Mouse (Mus musculus): Measurements from ENCODE around the gene Slc27a4. TPM values are rescaled to one million over a fixed set of nuclear protein-coding genes. Genes with fewer than 3 reads are reported as not detected.
A peak's percentile ranks its signal among the peaks of the same experiment; 100 is the strongest.

Gene Slc27a4
- polyA plus RNA-seq, 1 experiment from 2014 or later, result 12.0 TPM

- Histone ChIP-seq H3K9ac (peak within 1 kb of the TSS; percentile 65), H3K9me3 (ENCODE audit: low read depth, low read length) (no peaks in the 10 kb centered on the region), H3K36me3 (ENCODE audit: insufficient read depth) (peaks cover 8% of the 10 kb centered on the region; the same call in 1 of the 2 replicates), H3K27ac (ENCODE audit: low read depth) (peak within 1 kb of the TSS; percentile 95), H3K4me2 (peak within 1 kb of the TSS; percentile 69), H3K27me3 (ENCODE audit: insufficient read depth, low read length) (no peaks in the 10 kb centered on the region), H3K4me1 (ENCODE audit: insufficient read depth) (no peaks in the 10 kb centered on the region), H3K4me3 (ENCODE audit: low read depth, low read length) (peak within 1 kb of the TSS; percentile 47)
- WGBS, result 1% methylated on average over 35 of the region's 35 CpGs
- DNase-seq (peak; percentile 87), ATAC-seq (ENCODE audit: insufficient read depth) (peak; percentile 72)
- TF ChIP-seq CTCF (IDR thresholded peaks at IDR 0.05; ENCODE audit: low read depth), result peak; percentile 22; the same call in 1 of the 2 replicates
Observed at GRCm38 (mm10) chr2:29820025-29820817, 17.8 kb downstream of the Slc27a4 start, which contains the start of gene Urm1. TSS of gene Urm1 (plus strand) at chr2:29820075.

- peak; percentile 64 for DNase-seq
- Histone ChIP-seq H3K4me2 (peak overlapping the region; percentile 74), H3K27ac (ENCODE audit: low read depth) (peak overlapping the region; percentile 96), H3K36me3 (ENCODE audit: insufficient read depth) (no peaks in the 10 kb centered on the region), H3K9me3 (ENCODE audit: low read depth, low read length) (no peaks in the 10 kb centered on the region), H3K9ac (peak overlapping the region; percentile 73), H3K4me3 (ENCODE audit: low read depth, low read length) (peak overlapping the region; percentile 89), H3K27me3 (ENCODE audit: insufficient read depth, low read length) (no peaks in the 10 kb centered on the region), H3K4me1 (ENCODE audit: insufficient read depth) (peaks cover 5% of the 10 kb centered on the region)
- WGBS, result 7% methylated on average over 11 of the region's 11 CpGs
- peak; percentile 12; the same call in 1 of the 2 replicates for ATAC-seq (ENCODE audit: insufficient read depth)
- TF ChIP-seq CTCF (IDR thresholded peaks at IDR 0.05; ENCODE audit: low read depth), result no peak
Observed at GRCm38 (mm10) chr2:29826318-29826925, 24.0 kb downstream of the Slc27a4 start.

GRCm38 (mm10) chr2:29826926-29827708, 24.7 kb downstream of the Slc27a4 start:
- ATAC-seq (ENCODE audit: insufficient read depth), result peak; percentile 96
- no peaks in the 10 kb centered on the region for H3K9me3 ChIP-seq (ENCODE audit: low read depth, low read length)
- peak; percentile 100 for DNase-seq
- under 1% methylated on average over 48 of the region's 48 CpGs for WGBS
- peak overlapping the region; percentile 89 for H3K4me3 ChIP-seq (ENCODE audit: low read depth, low read length)
- H3K9ac ChIP-seq, result peak overlapping the region; percentile 80
- no peaks in the 10 kb centered on the region for H3K27me3 ChIP-seq (ENCODE audit: insufficient read depth, low read length)
- TF ChIP-seq CTCF (IDR thresholded peaks at IDR 0.05; ENCODE audit: low read depth), result no peak
- peaks cover 5% of the 10 kb centered on the region for H3K4me1 ChIP-seq (ENCODE audit: insufficient read depth)
- H3K36me3 ChIP-seq (ENCODE audit: insufficient read depth), result no peaks in the 10 kb centered on the region
- H3K4me2 ChIP-seq, result peak overlapping the region; percentile 74
- H3K27ac ChIP-seq (ENCODE audit: low read depth), result peak overlapping the region; percentile 96

GRCm38 (mm10) chr2:29827709-29828024, 25.2 kb downstream of the Slc27a4 start:
- TF ChIP-seq CTCF (IDR thresholded peaks at IDR 0.05; ENCODE audit: low read depth), result no peak
- ATAC-seq (ENCODE audit: insufficient read depth) (peak; percentile 7; the same call in 1 of the 2 replicates), DNase-seq (no peak)
- Histone ChIP-seq H3K27ac (ENCODE audit: low read depth) (peak overlapping the region; percentile 54; the same call in 1 of the 2 replicates), H3K4me1 (ENCODE audit: insufficient read depth) (peaks cover 5% of the 10 kb centered on the region), H3K27me3 (ENCODE audit: insufficient read depth, low read length) (no peaks in the 10 kb centered on the region), H3K36me3 (ENCODE audit: insufficient read depth) (peaks cover 3% of the 10 kb centered on the region; the same call in 1 of the 2 replicates), H3K9me3 (ENCODE audit: low read depth, low read length) (no peaks in the 10 kb centered on the region), H3K4me3 (ENCODE audit: low read depth, low read length) (peak overlapping the region; percentile 89), H3K4me2 (peak overlapping the region; percentile 74), H3K9ac (peak overlapping the region; percentile 80)
- WGBS, result 3% methylated on average over 12 of the region's 12 CpGs

GRCm38 (mm10) chr2:29831106-29831505, 28.7 kb downstream of the Slc27a4 start:
- H3K27ac ChIP-seq (ENCODE audit: low read depth), result no peak overlapping the region
- H3K4me2 ChIP-seq, result no peak overlapping the region
- WGBS, result 82% methylated on average over 4 of the region's 4 CpGs
- TF ChIP-seq CTCF (IDR thresholded peaks at IDR 0.05; ENCODE audit: low read depth), result no peak
- H3K36me3 ChIP-seq (ENCODE audit: insufficient read depth), result peaks cover 14% of the 10 kb centered on the region; the same call in 1 of the 2 replicates
- no peak for ATAC-seq (ENCODE audit: insufficient read depth)
- no peak overlapping the region for H3K4me3 ChIP-seq (ENCODE audit: low read depth, low read length)
- H3K9me3 ChIP-seq (ENCODE audit: low read depth, low read length), result no peaks in the 10 kb centered on the region
- no peak overlapping the region for H3K9ac ChIP-seq
- no peak for DNase-seq
- no peaks in the 10 kb centered on the region for H3K27me3 ChIP-seq (ENCODE audit: insufficient read depth, low read length)
- peaks cover 3% of the 10 kb centered on the region for H3K4me1 ChIP-seq (ENCODE audit: insufficient read depth)

GRCm38 (mm10) chr2:29833796-29834195, 31.4 kb downstream of the Slc27a4 start:
- H3K36me3 ChIP-seq (ENCODE audit: insufficient read depth), result peaks cover 30% of the 10 kb centered on the region; the same call in 1 of the 2 replicates
- 86% methylated on average over 5 of the region's 5 CpGs for WGBS
- no peaks in the 10 kb centered on the region for H3K9me3 ChIP-seq (ENCODE audit: low read depth, low read length)
- no peak for TF ChIP-seq CTCF (IDR thresholded peaks at IDR 0.05; ENCODE audit: low read depth)
- no peak overlapping the region for H3K4me3 ChIP-seq (ENCODE audit: low read depth, low read length)
- no peak overlapping the region for H3K27ac ChIP-seq (ENCODE audit: low read depth)
- H3K4me1 ChIP-seq (ENCODE audit: insufficient read depth), result no peaks in the 10 kb centered on the region
- ATAC-seq (ENCODE audit: insufficient read depth) (no peak), DNase-seq (no peak)
- no peaks in the 10 kb centered on the region for H3K27me3 ChIP-seq (ENCODE audit: insufficient read depth, low read length)
- H3K9ac ChIP-seq, result no peak overlapping the region
- no peak overlapping the region for H3K4me2 ChIP-seq
